Mouse (Mus musculus) forebrain, embryonic 12.5 days (tissue): ENCODE measurements around the gene Gm28557. TPM values are rescaled to one million over a fixed set of nuclear protein-coding genes. Genes with fewer than 3 reads are reported as not detected.

ENCODE experiments used
- ATAC-seq: fragments of 200-750 bp; cut with Nextera tagmentation; 2 replicates; pipeline ENCODE4 v1.8.0; 2017; ENCODE audit warnings: moderate TSS enrichment; ENCODE audit not compliant: low FRiP score
- H3K27ac ChIP-seq: fragments of 300-500 bp; sonication (generic); 2 replicates; pipeline ENCODE4 v1.5.1; 2016; ENCODE audit warnings: mild to moderate bottlenecking
- H3K27me3 ChIP-seq: fragments of 300-500 bp; sonication (generic); 2 replicates; pipeline ENCODE4 v1.6.1; 2016; ENCODE audit warnings: mild to moderate bottlenecking
- H3K36me3 ChIP-seq: fragments of 300-500 bp; sonication (generic); replicated peaks from 2 replicates; pipeline ENCODE4 v1.6.1; 2016; ENCODE audit warnings: mild to moderate bottlenecking
- H3K4me1 ChIP-seq: fragments of 300-500 bp; sonication (generic); 2 replicates; pipeline ENCODE4 v1.6.1; 2016
- H3K4me2 ChIP-seq: fragments of 300-500 bp; sonication (generic); 2 replicates; pipeline ENCODE4 v1.6.1; 2016; ENCODE audit warnings: mild to moderate bottlenecking, moderate library complexity
- H3K4me3 ChIP-seq: fragments of 300-500 bp; sonication (generic); replicated peaks from 2 replicates; pipeline ENCODE4 v1.5.1; 2016; ENCODE audit warnings: mild to moderate bottlenecking
- H3K9ac ChIP-seq: fragments of 300-500 bp; sonication (generic); 2 replicates; pipeline ENCODE4 v1.6.1; 2016; ENCODE audit warnings: mild to moderate bottlenecking
- H3K9me3 ChIP-seq: fragments of 300-500 bp; sonication (generic); 2 replicates; pipeline ENCODE4 v1.6.1; 2016
- WGBS: fragments of 180-500 bp; shearing (Covaris S2); methylation state at CpG from one replicate; pipeline ENCODE4 v1.1.7; 2016; 5-methylcytosine and 5-hydroxymethylcytosine counted together
- polyA plus RNA-seq: library from polyadenylated mRNA; unstranded; fragments of >200 nt; fragmentation: Nextera tagmentation; extraction: Ambion mirVana; gene quantifications from 2 replicates; pipeline ENCODE4 v1.2.1, GENCODE M21; 2016

Gene Gm28557
- polyA plus RNA-seq, 1 experiment from 2014 or later = 2.4 TPM

DNA sequence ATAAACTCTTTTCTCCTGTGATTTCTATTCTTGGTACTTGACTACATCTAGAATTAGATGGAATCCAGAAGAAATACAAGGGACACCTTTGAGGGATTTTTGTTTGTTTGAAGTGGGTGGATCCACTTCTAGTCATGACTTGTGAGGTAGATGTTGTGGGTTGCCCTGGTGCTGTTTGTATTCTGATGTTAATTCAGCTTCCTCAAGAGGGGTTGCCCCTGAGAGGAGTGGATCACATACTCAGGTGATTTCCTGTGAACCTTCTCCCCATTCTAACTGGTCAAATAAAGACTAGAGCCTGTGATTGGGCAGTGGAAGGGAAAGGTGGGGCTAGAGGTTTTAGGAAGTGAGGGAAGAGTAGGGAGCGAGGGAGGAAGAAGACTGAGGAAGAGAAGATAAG, 26.5 kb downstream of the Gm28557 start:
- peaks cover 3% of the 10 kb centered on the region for H3K4me1 ChIP-seq
- H3K9me3 ChIP-seq = peaks cover 12% of the 10 kb centered on the region; the same call in 1 of the 2 replicates
- H3K36me3 ChIP-seq = peaks cover 21% of the 10 kb centered on the region
- peak overlapping the region; percentile 56 for H3K4me2 ChIP-seq
- H3K4me3 ChIP-seq = peak overlapping the region; percentile 67; the same call in 1 of the 2 replicates
- no peak overlapping the region for H3K9ac ChIP-seq
- no peak overlapping the region for H3K27ac ChIP-seq
- WGBS = 82% methylated on average over 1 of the region's 1 CpGs
- no peak for ATAC-seq
- H3K27me3 ChIP-seq = no peaks in the 10 kb centered on the region

DNA sequence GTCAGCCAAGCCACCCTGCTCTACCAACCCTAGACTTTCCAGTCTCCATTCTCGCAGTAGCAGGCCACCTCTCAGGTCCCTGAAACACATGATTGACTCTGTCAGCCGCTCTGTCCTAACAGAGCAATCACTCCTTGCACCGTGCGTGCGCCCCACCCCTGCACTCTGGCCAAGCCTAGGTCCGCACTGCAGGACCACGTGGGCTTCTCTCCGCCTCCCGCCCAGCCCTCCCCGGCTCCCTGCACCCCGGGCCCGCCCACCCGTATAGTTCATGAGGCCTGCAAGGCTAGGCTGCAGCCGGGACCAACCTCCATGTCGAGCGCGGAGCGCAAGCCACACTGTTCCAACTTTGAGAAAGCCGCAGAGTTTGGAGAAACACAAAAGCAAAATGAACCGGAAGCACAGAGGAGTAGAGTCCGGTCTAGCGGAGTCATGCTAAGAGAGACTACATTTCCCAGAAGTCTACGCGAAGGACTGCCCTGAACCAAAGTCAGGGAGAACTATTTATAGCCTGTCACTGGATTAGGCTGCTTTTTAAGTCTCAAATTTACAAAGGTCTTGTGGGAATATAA, 27.2 kb downstream of the Gm28557 start:
- peaks cover 3% of the 10 kb centered on the region for H3K4me1 ChIP-seq
- H3K27me3 ChIP-seq = no peaks in the 10 kb centered on the region
- H3K4me3 ChIP-seq = peak overlapping the region; percentile 67
- H3K27ac ChIP-seq = peak overlapping the region; percentile 85
- H3K9ac ChIP-seq = peak overlapping the region; percentile 69
- peaks cover 23% of the 10 kb centered on the region for H3K36me3 ChIP-seq
- H3K9me3 ChIP-seq = peaks cover 17% of the 10 kb centered on the region; the same call in 1 of the 2 replicates
- H3K4me2 ChIP-seq = peak overlapping the region; percentile 56
- ATAC-seq = peak; percentile 98
- WGBS = under 1% methylated on average over 24 of the region's 24 CpGs

DNA sequence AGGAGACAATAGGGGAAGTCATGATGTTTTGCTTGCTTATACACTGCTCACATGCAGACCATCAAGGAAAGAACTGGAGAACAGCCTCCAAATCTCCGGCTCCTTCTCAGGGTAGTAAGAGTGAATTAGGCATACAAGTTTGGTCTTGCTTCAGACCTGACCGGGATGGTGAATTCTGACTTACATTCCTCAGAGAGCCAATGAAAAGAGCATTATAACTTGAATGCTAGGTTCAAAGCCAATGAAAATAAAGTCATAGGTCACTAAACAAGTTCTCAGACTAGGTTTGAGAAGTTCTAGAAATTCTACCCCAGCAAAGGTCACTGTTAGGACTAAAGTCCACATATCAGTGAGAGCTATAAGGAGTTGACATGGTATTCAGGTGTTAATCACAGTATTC, 31.2 kb downstream of the Gm28557 start:
- WGBS = 92% methylated on average over 2 of the region's 2 CpGs
- H3K36me3 ChIP-seq = peaks cover 54% of the 10 kb centered on the region
- H3K4me1 ChIP-seq = peaks cover 3% of the 10 kb centered on the region
- no peak for ATAC-seq
- no peaks in the 10 kb centered on the region for H3K27me3 ChIP-seq
- H3K9me3 ChIP-seq = peaks cover 43% of the 10 kb centered on the region
- no peak overlapping the region for H3K27ac ChIP-seq
- no peak overlapping the region for H3K9ac ChIP-seq
- no peak overlapping the region for H3K4me3 ChIP-seq
- no peak overlapping the region for H3K4me2 ChIP-seq

DNA sequence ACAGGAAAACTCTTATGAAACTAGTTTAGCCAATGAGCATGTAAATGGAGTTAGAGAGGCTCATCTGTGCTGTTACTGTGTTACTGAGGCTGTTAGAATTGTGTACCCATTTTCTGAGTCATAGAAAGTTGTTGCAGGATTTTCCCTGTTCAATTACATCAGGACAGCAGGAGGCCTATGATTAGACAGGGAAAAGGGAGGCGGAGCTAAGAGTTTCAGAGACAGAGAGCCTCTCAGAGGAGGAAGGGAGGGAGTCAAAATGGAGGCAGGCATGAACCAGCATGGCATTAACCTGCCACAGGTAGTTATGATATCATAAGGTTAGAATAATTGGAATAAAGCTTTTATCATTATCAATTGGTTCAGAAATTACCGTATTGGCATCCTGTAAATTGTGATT, 35.6 kb downstream of the Gm28557 start:
- no peak overlapping the region for H3K4me2 ChIP-seq
- WGBS = 90% methylated on average over 2 of the region's 2 CpGs
- no peaks in the 10 kb centered on the region for H3K4me1 ChIP-seq
- no peak overlapping the region for H3K27ac ChIP-seq
- no peaks in the 10 kb centered on the region for H3K27me3 ChIP-seq
- H3K9ac ChIP-seq = no peak overlapping the region
- no peak overlapping the region for H3K4me3 ChIP-seq
- peaks cover 56% of the 10 kb centered on the region for H3K9me3 ChIP-seq
- no peak for ATAC-seq
- H3K36me3 ChIP-seq = peaks cover 72% of the 10 kb centered on the region

DNA sequence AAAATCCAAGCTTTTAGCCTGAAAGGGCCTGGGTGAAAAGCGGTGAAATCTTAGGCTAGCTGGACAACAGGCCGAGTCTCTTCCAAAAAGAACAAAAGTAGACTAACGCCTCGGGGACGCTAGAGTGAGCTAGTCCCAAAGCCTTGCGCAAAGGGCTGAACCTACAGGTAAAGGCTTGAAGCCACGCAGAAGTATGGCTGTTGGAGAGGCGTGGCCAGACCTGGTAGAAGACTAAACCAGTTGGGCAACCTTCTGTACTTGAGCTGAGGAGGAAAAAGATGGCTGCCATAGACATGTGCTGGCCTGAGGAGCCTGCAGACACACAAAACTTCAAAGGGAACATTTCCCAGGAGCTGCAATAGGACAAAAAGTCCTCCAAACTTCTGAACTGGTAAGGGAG, 43.0 kb downstream of the Gm28557 start:
- H3K4me3 ChIP-seq = no peak overlapping the region

DNA sequence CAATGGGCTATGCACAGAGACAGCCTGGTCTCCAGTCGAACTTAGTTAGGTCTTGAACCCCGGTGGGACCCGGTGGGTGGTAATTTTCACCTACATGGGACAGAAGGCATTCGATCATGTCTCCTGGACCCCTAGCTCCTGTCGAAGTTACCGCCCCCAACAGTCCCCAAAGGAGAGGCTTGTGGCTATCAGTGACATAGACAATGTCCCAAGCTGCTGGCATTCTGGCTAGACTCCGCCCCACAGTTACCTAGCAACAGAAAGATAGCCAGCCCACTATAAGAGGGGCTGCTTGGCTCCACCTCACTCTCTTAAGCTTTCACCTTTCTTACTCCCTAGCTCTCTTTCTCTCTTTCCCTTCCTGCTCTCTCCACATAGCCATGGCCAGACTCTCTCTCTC, 46.0 kb downstream of the Gm28557 start:
- H3K27ac ChIP-seq = no peak overlapping the region
- H3K4me2 ChIP-seq = no peak overlapping the region
- no peak overlapping the region for H3K4me3 ChIP-seq
- no peak overlapping the region for H3K9ac ChIP-seq
- H3K27me3 ChIP-seq = no peaks in the 10 kb centered on the region
- peaks cover 4% of the 10 kb centered on the region; the same call in 1 of the 2 replicates for H3K36me3 ChIP-seq
- H3K9me3 ChIP-seq = peaks cover 5% of the 10 kb centered on the region
- 59% methylated on average over 7 of the region's 7 CpGs for WGBS
- ATAC-seq = no peak
- H3K4me1 ChIP-seq = peaks cover 6% of the 10 kb centered on the region

More for the DNA sequence above, 43.0 kb downstream of the Gm28557 start:
- no peak overlapping the region for H3K9ac ChIP-seq
- H3K4me1 ChIP-seq = peaks cover 1% of the 10 kb centered on the region
- H3K9me3 ChIP-seq = peaks cover 16% of the 10 kb centered on the region
- no peak overlapping the region for H3K27ac ChIP-seq
- WGBS = 86% methylated on average over 8 of the region's 8 CpGs
- H3K36me3 ChIP-seq = peaks cover 28% of the 10 kb centered on the region
- H3K4me2 ChIP-seq = no peak overlapping the region
- no peaks in the 10 kb centered on the region for H3K27me3 ChIP-seq
- no peak for ATAC-seq

DNA sequence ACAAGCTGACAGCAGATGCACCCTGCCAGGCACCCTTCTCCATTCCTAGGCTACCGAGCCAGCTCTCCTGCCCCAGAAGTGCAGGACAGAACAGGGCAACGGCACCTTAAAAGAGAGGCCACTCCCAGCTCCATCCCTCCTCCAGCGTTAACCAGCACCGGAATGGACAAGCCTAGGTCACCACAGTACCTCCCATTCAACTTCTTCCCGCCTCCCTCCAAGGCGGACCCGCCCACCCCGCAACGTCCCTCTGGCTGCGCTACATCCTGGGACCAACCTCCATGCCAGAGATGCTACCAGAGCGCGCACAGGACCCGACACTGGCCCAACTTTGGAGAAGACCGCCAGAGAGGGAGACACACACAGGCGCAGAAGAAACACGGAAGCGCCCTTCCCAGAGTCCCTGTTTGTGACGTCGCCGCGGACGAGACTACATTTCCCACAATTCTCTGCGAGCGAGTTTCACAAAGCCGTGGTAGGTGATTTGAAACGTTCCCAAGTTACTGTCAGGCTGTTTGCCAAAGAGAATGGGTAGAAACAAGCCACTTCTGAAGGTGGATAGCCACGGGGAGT, 47.5 kb downstream of the Gm28557 start, which contains the start of gene Zfp712:
Gene Zfp712, minus strand, starts transcription at position 385 of the 573 bp plus-strand sequence.
- H3K4me1 ChIP-seq = peaks cover 6% of the 10 kb centered on the region
- peak within 1 kb of the TSS; percentile 85 for H3K27ac ChIP-seq
- ATAC-seq = peak; percentile 94
- no peaks in the 10 kb centered on the region for H3K27me3 ChIP-seq
- peak within 1 kb of the TSS; percentile 72 for H3K9ac ChIP-seq
- H3K4me2 ChIP-seq = peak within 1 kb of the TSS; percentile 75
- peaks cover 8% of the 10 kb centered on the region; the same call in 1 of the 2 replicates for H3K9me3 ChIP-seq
- H3K36me3 ChIP-seq = no peaks in the 10 kb centered on the region
- under 1% methylated on average over 27 of the region's 27 CpGs for WGBS
- peak within 1 kb of the TSS; percentile 74 for H3K4me3 ChIP-seq

DNA sequence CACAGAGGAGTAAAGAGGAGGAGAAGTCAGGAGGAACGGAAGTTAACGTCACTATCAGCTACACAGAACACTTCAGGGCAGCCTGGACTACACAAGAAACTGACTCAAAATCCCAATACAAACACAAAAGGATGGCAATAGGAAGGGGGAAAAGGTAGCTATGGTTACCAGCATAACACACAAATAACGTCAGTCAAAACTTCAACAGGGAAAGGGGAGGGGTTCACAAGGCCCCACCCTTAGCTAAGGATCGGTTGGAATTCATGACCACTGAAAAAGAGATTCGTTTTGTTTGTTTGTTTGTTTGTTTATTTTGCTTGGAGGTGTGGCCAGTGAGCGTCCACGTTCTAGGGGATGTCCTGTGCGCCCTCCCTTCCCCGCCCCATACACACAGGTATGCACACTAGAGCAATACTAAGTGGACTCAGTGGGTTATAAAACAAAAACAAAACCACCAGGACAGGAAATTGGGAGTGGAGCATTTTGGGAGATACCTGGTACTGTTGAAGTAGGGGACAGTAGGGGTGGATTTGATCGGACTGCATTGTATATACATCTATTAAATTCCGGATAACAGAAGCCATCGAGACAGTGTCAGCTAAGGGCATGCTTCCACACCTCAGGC, 48.1 kb downstream of the Gm28557 start:
- no peaks in the 10 kb centered on the region for H3K27me3 ChIP-seq
- 3% methylated on average over 12 of the region's 12 CpGs for WGBS
- no peaks in the 10 kb centered on the region for H3K36me3 ChIP-seq
- peak; percentile 67 for ATAC-seq
- H3K9me3 ChIP-seq = peaks cover 10% of the 10 kb centered on the region; the same call in 1 of the 2 replicates
- H3K4me1 ChIP-seq = peaks cover 6% of the 10 kb centered on the region
- peak overlapping the region; percentile 75 for H3K4me2 ChIP-seq
- peak overlapping the region; percentile 85; the same call in 1 of the 2 replicates for H3K27ac ChIP-seq
- H3K4me3 ChIP-seq = peak overlapping the region; percentile 74
- H3K9ac ChIP-seq = peak overlapping the region; percentile 72

Other genes with a start within 250 kb of the Gm28557 start
- gene Gm10767, start 203.7 kb downstream of the Gm28557 start, polyA plus RNA-seq = 1.5 and 1.8 TPM in 2 replicates
- gene Zfp712, start 47.4 kb downstream of the Gm28557 start, polyA plus RNA-seq = 5.7 and 6.2 TPM in 2 replicates
- gene Zfp708, start 10.6 kb downstream of the Gm28557 start, polyA plus RNA-seq = 9.4 and 10.0 TPM in 2 replicates
- 0.19 and 0.23 TPM in 2 replicates for gene Rslcan18, start 7.7 kb upstream of the Gm28557 start, polyA plus RNA-seq
- gene Zfp759, start 13.1 kb upstream of the Gm28557 start, polyA plus RNA-seq = 2.2 and 2.9 TPM in 2 replicates
- gene Rsl1, start 64.6 kb upstream of the Gm28557 start, polyA plus RNA-seq = 4.4 and 5.1 TPM in 2 replicates
- 1.3 and 1.4 TPM in 2 replicates for gene Zfp455, start 85.9 kb upstream of the Gm28557 start, polyA plus RNA-seq
- 2.8 and 3.4 TPM in 2 replicates for gene Zfp458, start 169.9 kb upstream of the Gm28557 start, polyA plus RNA-seq
- gene Zfp457, start 197.9 kb upstream of the Gm28557 start, polyA plus RNA-seq = 0.65 and 1.1 TPM in 2 replicates
- 1.6 and 2.2 TPM in 2 replicates for gene Zfp595, start 224.0 kb upstream of the Gm28557 start, polyA plus RNA-seq